Mouse (Mus musculus): ENCODE measurements around the gene Epb41l3.

DNA sequence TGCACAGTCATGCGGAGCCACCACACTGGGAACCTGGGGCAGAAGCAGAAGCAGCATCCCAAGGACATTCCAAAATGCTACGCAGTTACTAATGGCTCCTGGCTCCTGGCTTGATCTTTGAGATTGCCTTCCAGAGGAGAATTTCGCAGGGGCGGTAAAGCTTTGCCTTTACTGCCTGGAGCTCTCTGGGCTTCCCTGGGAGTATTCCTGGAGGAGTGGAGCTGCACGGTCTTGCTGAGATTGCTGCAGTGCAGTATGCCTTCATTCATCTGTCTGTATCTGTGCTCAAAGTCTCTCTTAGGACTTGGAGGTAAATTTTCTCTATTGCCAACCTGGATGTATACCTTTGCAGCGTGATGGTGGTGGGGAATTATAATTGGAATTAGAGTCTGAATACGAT lies 52.0 kb downstream of the Epb41l3 start:
- TF ChIP-seq POLR2A (IDR thresholded peaks at IDR 0.05; ENCODE audit: control insufficient read depth, extremely low read depth, insufficient read depth, low read length, poor library complexity) = no peak
- no peak for TF ChIP-seq CTCF (IDR thresholded peaks at IDR 0.05; ENCODE audit: borderline replicate concordance, control insufficient read depth, extremely low read depth, insufficient read depth, low read length, poor library complexity)
